Mouse (Mus musculus) hindbrain, embryonic 10.5 days (tissue): ENCODE measurements around the gene Zfp319. TPM values are rescaled to one million over a fixed set of nuclear protein-coding genes. Genes with fewer than 3 reads are reported as not detected.

Experiments
- DNase-seq: peaks from one replicate; pipeline ENCODE4 v3.0.0-alpha.2; 2017; ENCODE audit warnings: low spot score
- H3K27ac ChIP-seq: fragments of 300-500 bp; sonication (generic); 2 replicates; pipeline ENCODE4 v1.5.1; 2016; ENCODE audit warnings: mild to moderate bottlenecking, moderate library complexity
- H3K27me3 ChIP-seq: fragments of 300-500 bp; sonication (generic); 2 replicates; pipeline ENCODE4 v1.6.1; 2016; ENCODE audit warnings: mild to moderate bottlenecking; ENCODE audit not compliant: poor library complexity, insufficient read depth, severe bottlenecking
- H3K36me3 ChIP-seq: fragments of 300-500 bp; sonication (generic); 2 replicates; pipeline ENCODE4 v1.6.1; 2016; ENCODE audit warnings: mild to moderate bottlenecking, moderate library complexity
- H3K4me1 ChIP-seq: fragments of 300-500 bp; sonication (generic); replicated peaks from 2 replicates; pipeline ENCODE4 v1.6.1; 2016; ENCODE audit warnings: mild to moderate bottlenecking
- H3K4me3 ChIP-seq: fragments of 300-500 bp; sonication (generic); 2 replicates; pipeline ENCODE4 v1.5.1; 2016; ENCODE audit warnings: mild to moderate bottlenecking, moderate library complexity
- H3K9me3 ChIP-seq: fragments of 300-500 bp; sonication (generic); 2 replicates; pipeline ENCODE4 v1.6.1; 2016; ENCODE audit warnings: mild to moderate bottlenecking, moderate library complexity
- WGBS: fragments of 180-500 bp; shearing (Covaris S2); methylation state at CpG from one replicate; pipeline ENCODE4 v1.1.7; 2016; 5-methylcytosine and 5-hydroxymethylcytosine counted together
- polyA plus RNA-seq: library from polyadenylated mRNA; unstranded; fragments of >200 nt; fragmentation: Nextera tagmentation; extraction: Ambion mirVana; gene quantifications from 2 replicates; pipeline ENCODE4 v1.2.1, GENCODE M21; 2016

Gene Zfp319
- polyA plus RNA-seq, 1 experiment from 2014 or later = 16.6 TPM

GRCm38 (mm10) chr8:95315350-95315749, 16.4 kb downstream of the Zfp319 start:
- peaks cover 20% of the 10 kb centered on the region for H3K27me3 ChIP-seq
- H3K27ac ChIP-seq = no peak overlapping the region
- H3K36me3 ChIP-seq = no peaks in the 10 kb centered on the region
- no peaks in the 10 kb centered on the region for H3K9me3 ChIP-seq
- DNase-seq = no peak
- H3K4me3 ChIP-seq = no peak overlapping the region
- WGBS = 89% methylated on average over 1 of the region's 1 CpGs
- H3K4me1 ChIP-seq = peaks cover 20% of the 10 kb centered on the region

GRCm38 (mm10) chr8:95314707-95315106, 17.0 kb downstream of the Zfp319 start:
- DNase-seq = no peak
- Histone ChIP-seq H3K36me3 (no peaks in the 10 kb centered on the region), H3K27me3 (peaks cover 15% of the 10 kb centered on the region), H3K4me1 (peaks cover 14% of the 10 kb centered on the region), H3K27ac (no peak overlapping the region), H3K4me3 (no peak overlapping the region), H3K9me3 (no peaks in the 10 kb centered on the region)
- 90% methylated on average over 2 of the region's 2 CpGs for WGBS

DNA sequence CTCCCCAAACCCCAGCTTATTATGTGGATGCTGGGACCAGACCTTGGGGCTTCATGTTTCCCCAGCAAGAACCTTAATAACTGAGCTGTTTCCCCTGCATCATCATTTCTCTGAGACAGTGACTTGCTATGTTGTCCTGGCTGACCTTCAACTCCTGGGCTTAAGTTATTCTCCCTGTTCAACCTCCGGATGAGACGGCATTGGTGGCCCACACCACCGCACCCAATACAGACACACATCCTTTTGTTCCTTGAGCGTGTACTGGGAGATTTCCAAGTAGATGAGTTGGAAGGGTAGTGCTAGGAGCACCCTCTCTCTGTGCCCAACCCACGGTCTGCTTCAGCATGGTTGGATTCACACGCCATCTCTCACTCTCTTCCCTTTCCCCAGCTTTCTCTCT, 17.9 kb downstream of the Zfp319 start:
- H3K27ac ChIP-seq = no peak overlapping the region
- 92% methylated on average over 6 of the region's 6 CpGs for WGBS
- H3K9me3 ChIP-seq = no peaks in the 10 kb centered on the region
- H3K36me3 ChIP-seq = no peaks in the 10 kb centered on the region
- peaks cover 12% of the 10 kb centered on the region for H3K4me1 ChIP-seq
- H3K27me3 ChIP-seq = peaks cover 6% of the 10 kb centered on the region; the same call in 1 of the 2 replicates
- DNase-seq = no peak
- H3K4me3 ChIP-seq = no peak overlapping the region

- Histone ChIP-seq H3K36me3 (no peaks in the 10 kb centered on the region), H3K4me3 (no peak overlapping the region), H3K9me3 (no peaks in the 10 kb centered on the region), H3K27ac (no peak overlapping the region), H3K27me3 (no peaks in the 10 kb centered on the region; the same call in 1 of the 2 replicates), H3K4me1 (peaks cover 12% of the 10 kb centered on the region)
- DNase-seq = no peak
- WGBS = 71% methylated on average over 18 of the region's 18 CpGs
Observed at GRCm38 (mm10) chr8:95312836-95313235, 18.9 kb downstream of the Zfp319 start.

GRCm38 (mm10) chr8:95310342-95310970, 21.3 kb downstream of the Zfp319 start, which contains the start of gene Tepp:
Gene Tepp, plus strand, starts transcription at chr8:95310566.
- Histone ChIP-seq H3K36me3 (no peaks in the 10 kb centered on the region), H3K9me3 (no peaks in the 10 kb centered on the region), H3K27me3 (no peaks in the 10 kb centered on the region; the same call in 1 of the 2 replicates), H3K27ac (no peak within 1 kb of the TSS), H3K4me3 (no peak within 1 kb of the TSS), H3K4me1 (peaks cover 17% of the 10 kb centered on the region)
- WGBS = 27% methylated on average over 6 of the region's 6 CpGs
- DNase-seq = no peak

DNA sequence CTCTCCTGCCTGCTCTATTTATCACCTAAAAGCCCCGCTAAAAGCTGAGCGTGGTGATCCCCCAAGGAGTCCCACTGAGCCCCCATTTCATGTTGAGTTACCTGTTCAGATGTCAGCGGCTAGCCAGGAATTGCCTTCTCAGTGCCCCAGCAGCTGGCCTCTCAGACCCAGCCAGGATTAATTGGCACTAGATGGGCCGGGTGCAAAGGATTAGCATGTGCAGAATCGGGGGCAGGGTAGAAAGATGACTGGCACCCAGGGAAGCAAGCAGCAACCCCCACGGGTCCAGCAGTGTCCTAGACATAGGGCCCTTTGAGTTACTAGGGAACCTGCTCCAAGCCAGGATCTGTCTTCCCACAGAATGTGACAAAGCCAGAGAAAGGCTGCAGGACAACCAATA, 25.3 kb downstream of the Zfp319 start, which contains the start of gene Cngb1:
TSS of gene Cngb1 (minus strand) at position 155 of the 400 bp plus-strand sequence.
- Histone ChIP-seq H3K4me1 (peaks cover 16% of the 10 kb centered on the region), H3K36me3 (no peaks in the 10 kb centered on the region), H3K27me3 (no peaks in the 10 kb centered on the region; the same call in 1 of the 2 replicates), H3K4me3 (no peak within 1 kb of the TSS), H3K9me3 (no peaks in the 10 kb centered on the region), H3K27ac (no peak within 1 kb of the TSS)
- no peak for DNase-seq
- 58% methylated on average over 6 of the region's 6 CpGs for WGBS

- Histone ChIP-seq H3K9me3 (no peaks in the 10 kb centered on the region), H3K27ac (no peak overlapping the region), H3K4me3 (no peak overlapping the region), H3K4me1 (peaks cover 7% of the 10 kb centered on the region), H3K36me3 (no peaks in the 10 kb centered on the region), H3K27me3 (no peaks in the 10 kb centered on the region)
- DNase-seq = no peak
- 65% methylated on average over 4 of the region's 4 CpGs for WGBS
Observed at GRCm38 (mm10) chr8:95305526-95305925, 26.2 kb downstream of the Zfp319 start.

GRCm38 (mm10) chr8:95302410-95302809, 29.3 kb downstream of the Zfp319 start:
- H3K27me3 ChIP-seq = no peaks in the 10 kb centered on the region
- H3K36me3 ChIP-seq = no peaks in the 10 kb centered on the region
- 18% methylated on average over 5 of the region's 5 CpGs for WGBS
- no peak overlapping the region for H3K27ac ChIP-seq
- H3K4me3 ChIP-seq = no peak overlapping the region
- no peaks in the 10 kb centered on the region for H3K9me3 ChIP-seq
- peak; percentile 25 for DNase-seq
- peaks cover 9% of the 10 kb centered on the region; the same call in 1 of the 2 replicates for H3K4me1 ChIP-seq

- DNase-seq = no peak
- H3K27me3 ChIP-seq = no peaks in the 10 kb centered on the region
- no peaks in the 10 kb centered on the region for H3K9me3 ChIP-seq
- 0 out of 2 replicates have a peak overlapping the region, but pooled peaks have one; percentile 5 for H3K27ac ChIP-seq
- WGBS = 83% methylated on average over 7 of the region's 7 CpGs
- H3K4me3 ChIP-seq = no peak overlapping the region
- H3K4me1 ChIP-seq = peaks cover 8% of the 10 kb centered on the region; the same call in 1 of the 2 replicates
- H3K36me3 ChIP-seq = no peaks in the 10 kb centered on the region
Observed at GRCm38 (mm10) chr8:95293891-95294290, 37.9 kb downstream of the Zfp319 start.

DNA sequence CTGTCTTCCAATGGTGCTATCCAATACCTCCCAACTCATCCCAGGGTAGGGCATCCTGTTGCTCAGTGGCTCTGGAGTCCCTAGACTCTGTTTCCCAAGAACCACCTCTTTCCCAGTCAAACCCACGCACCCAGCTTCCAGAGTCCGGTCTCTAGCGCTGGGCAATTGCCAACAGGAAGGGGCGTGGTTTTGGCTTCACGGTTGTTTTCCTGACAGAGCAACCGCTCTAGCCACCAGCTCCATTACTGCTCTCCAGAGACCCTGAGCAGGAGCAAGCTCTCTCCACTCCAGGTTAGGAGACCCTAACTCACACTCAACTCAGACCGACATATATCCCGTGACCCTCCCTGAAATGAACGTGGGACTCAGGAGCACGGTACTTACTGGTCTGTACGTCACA, 38.6 kb downstream of the Zfp319 start:
- no peaks in the 10 kb centered on the region for H3K36me3 ChIP-seq
- no peaks in the 10 kb centered on the region for H3K9me3 ChIP-seq
- H3K4me3 ChIP-seq = no peak overlapping the region
- H3K27me3 ChIP-seq = no peaks in the 10 kb centered on the region
- WGBS = 90% methylated on average over 11 of the region's 11 CpGs
- DNase-seq = no peak
- H3K27ac ChIP-seq = no peak overlapping the region
- peaks cover 8% of the 10 kb centered on the region; the same call in 1 of the 2 replicates for H3K4me1 ChIP-seq

DNA sequence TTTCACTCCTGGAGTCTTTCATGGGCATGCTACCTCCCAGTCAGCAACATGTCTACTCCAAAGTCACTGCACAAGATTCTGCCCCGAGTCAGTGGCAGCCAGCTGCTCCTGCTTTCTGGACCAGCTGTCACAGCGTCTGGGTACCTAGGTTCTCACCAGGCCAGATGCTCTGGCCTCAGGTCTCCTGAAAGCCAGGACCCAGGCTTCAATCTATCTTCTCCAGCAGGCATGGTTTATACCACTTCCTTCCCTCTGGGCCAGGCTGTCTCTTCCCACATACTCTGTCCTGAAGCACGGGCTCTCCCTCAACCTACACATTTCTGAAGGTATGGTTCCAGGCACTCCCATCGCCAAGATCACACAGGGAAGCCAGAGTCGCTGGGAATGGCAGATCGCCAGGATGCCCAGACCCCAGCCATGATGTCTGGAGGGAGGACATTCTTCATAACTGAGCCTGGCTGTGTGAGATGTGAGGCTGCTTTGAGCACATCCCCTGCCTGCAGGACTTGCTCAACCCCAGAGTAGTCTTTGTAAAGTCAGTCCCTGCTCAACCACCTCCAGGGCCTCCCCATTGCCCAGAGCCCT, 42.6 kb downstream of the Zfp319 start:
- no peaks in the 10 kb centered on the region for H3K9me3 ChIP-seq
- no peak overlapping the region for H3K27ac ChIP-seq
- 0 out of 2 replicates have a peak, but pooled peaks cover 4% of the 10 kb centered on the region for H3K4me1 ChIP-seq
- WGBS = 83% methylated on average over 6 of the region's 6 CpGs
- no peaks in the 10 kb centered on the region for H3K27me3 ChIP-seq
- no peak overlapping the region for H3K4me3 ChIP-seq
- no peaks in the 10 kb centered on the region for H3K36me3 ChIP-seq
- no peak for DNase-seq

GRCm38 (mm10) chr8:95281493-95281892, 50.3 kb downstream of the Zfp319 start:
- Histone ChIP-seq H3K36me3 (no peaks in the 10 kb centered on the region), H3K9me3 (no peaks in the 10 kb centered on the region), H3K4me1 (peaks cover 6% of the 10 kb centered on the region), H3K27ac (no peak overlapping the region), H3K4me3 (no peak overlapping the region), H3K27me3 (no peaks in the 10 kb centered on the region)
- no peak for DNase-seq
- WGBS = 65% methylated on average over 5 of the region's 5 CpGs
